Mouse (Mus musculus) liver, adult 2 months (tissue): ENCODE results near the gene Cerk. TPM values are rescaled to one million over a fixed set of nuclear protein-coding genes. Genes with fewer than 3 reads are reported as not detected.

Experiments used
- DNase-seq: peaks from one replicate; pipeline ENCODE4 v3.0.0-alpha.2; 2011; ENCODE audit warnings: low read depth, low spot score; ENCODE audit errors: extremely low read depth
- H3K27ac ChIP-seq: fragments of 200-500 bp; replicated peaks from 2 replicates; pipeline ENCODE4 v1.5.1; 2012; ENCODE audit warnings: low read depth, mild to moderate bottlenecking, control low read depth, inconsistent platforms, low read length; ENCODE audit not compliant: insufficient read depth
- H3K27me3 ChIP-seq: fragments of 200-500 bp; 2 replicates; pipeline ENCODE4 v1.6.1; 2012; ENCODE audit warnings: mild to moderate bottlenecking, moderate library complexity, low read length, inconsistent platforms; ENCODE audit not compliant: control insufficient read depth, insufficient read depth
- H3K36me3 ChIP-seq: fragments of 200-500 bp; 2 replicates; pipeline ENCODE4 v1.6.1; 2012; ENCODE audit warnings: low read length, inconsistent platforms; ENCODE audit not compliant: control insufficient read depth, insufficient read depth
- H3K4me1 ChIP-seq: fragments of 200-500 bp; 2 replicates; pipeline ENCODE4 v1.6.1; 2011; ENCODE audit warnings: low read length; ENCODE audit not compliant: control insufficient read depth, insufficient read depth
- H3K4me3 ChIP-seq: fragments of 200-500 bp; 2 replicates; pipeline ENCODE4 v1.5.1; 2011; ENCODE audit warnings: low read depth, mild to moderate bottlenecking, control low read depth, low read length, moderate library complexity; ENCODE audit not compliant: insufficient read depth
- H3K79me2 ChIP-seq: fragments of 200-500 bp; 2 replicates; pipeline ENCODE4 v1.6.1; 2012; ENCODE audit warnings: inconsistent platforms, mild to moderate bottlenecking, low read length, moderate library complexity; ENCODE audit not compliant: control insufficient read depth, insufficient read depth
- H3K9ac ChIP-seq: fragments of 200-500 bp; 2 replicates; pipeline ENCODE4 v1.6.1; 2012; ENCODE audit warnings: low read depth, mild to moderate bottlenecking, control low read depth, inconsistent platforms, low read length
- CTCF ChIP-seq: fragments of 200-500 bp; IDR thresholded peaks from 2 replicates; pipeline ENCODE4 v1.5.1; 2011; ENCODE audit warnings: low read depth, low read length, control low read depth
- POLR2A ChIP-seq: fragments of 200-500 bp; IDR thresholded peaks from 2 replicates; pipeline ENCODE4 v1.6.1; 2011; ENCODE audit warnings: low read length, control low read depth; ENCODE audit not compliant: insufficient read depth; ENCODE audit errors: extremely low read depth
- WGBS: fragments of 180-500 bp; shearing (Covaris S2); methylation state at CpG from one replicate; pipeline ENCODE4 v1.1.7; 2018; 5-methylcytosine and 5-hydroxymethylcytosine counted together
- polyA plus RNA-seq: library from polyadenylated mRNA; depleted of rRNA; stranded (reverse); fragments of >200 nt; gene quantifications from 2 replicates; pipeline ENCODE4 v1.2.3, GENCODE M21; 2012
- total RNA-seq: library from RNA; depleted of rRNA; stranded (reverse); fragments of >200 nt; gene quantifications from 2 replicates; pipeline ENCODE4 v1.2.3, GENCODE M21; 2014

Gene Cerk
- total and polyA plus RNA-seq, 2 experiments = 2.7 to 3.0 TPM

GRCm38 (mm10) chr15:86117115-86118100 is 68.5 kb downstream of the Cerk start:
- Histone ChIP-seq H3K27ac (no peak overlapping the region), H3K9ac (no peak overlapping the region), H3K4me3 (no peak overlapping the region), H3K36me3 (no peaks in the 10 kb centered on the region), H3K27me3 (no peaks in the 10 kb centered on the region), H3K4me1 (peaks cover 4% of the 10 kb centered on the region; the same call in 1 of the 2 replicates), H3K79me2 (no peaks in the 10 kb centered on the region)
- peak; percentile 85 for DNase-seq
- no peak for TF ChIP-seq POLR2A
- TF ChIP-seq CTCF = no peak
- WGBS = 56% methylated on average over 15 of the region's 15 CpGs

- no peaks in the 10 kb centered on the region for H3K79me2 ChIP-seq
- 44% methylated on average over 5 of the region's 5 CpGs for WGBS
Observed at GRCm38 (mm10) chr15:86116421-86116820, 69.5 kb downstream of the Cerk start.

GRCm38 (mm10) chr15:86113342-86113710 is 72.6 kb downstream of the Cerk start:
- no peak overlapping the region for H3K27ac ChIP-seq
- 67% methylated on average over 9 of the region's 9 CpGs for WGBS
- no peak for DNase-seq
- H3K4me1 ChIP-seq = peaks cover 4% of the 10 kb centered on the region; the same call in 1 of the 2 replicates
- no peak overlapping the region for H3K4me3 ChIP-seq
- TF ChIP-seq CTCF (no peak), POLR2A (no peak)
- no peaks in the 10 kb centered on the region for H3K36me3 ChIP-seq
- no peak overlapping the region for H3K9ac ChIP-seq
- H3K27me3 ChIP-seq = no peaks in the 10 kb centered on the region
- H3K79me2 ChIP-seq = no peaks in the 10 kb centered on the region

More at GRCm38 (mm10) chr15:86116421-86116820, 69.5 kb downstream of the Cerk start:
- no peak overlapping the region for H3K4me3 ChIP-seq
- peaks cover 4% of the 10 kb centered on the region; the same call in 1 of the 2 replicates for H3K4me1 ChIP-seq
- no peaks in the 10 kb centered on the region for H3K36me3 ChIP-seq
- no peak for TF ChIP-seq POLR2A
- no peak for TF ChIP-seq CTCF
- no peaks in the 10 kb centered on the region for H3K27me3 ChIP-seq
- H3K9ac ChIP-seq = no peak overlapping the region
- no peak overlapping the region for H3K27ac ChIP-seq
- DNase-seq = peak; percentile 82

- TF ChIP-seq CTCF = no peak
- no peak for TF ChIP-seq POLR2A
- Histone ChIP-seq H3K4me1 (peaks cover 4% of the 10 kb centered on the region; the same call in 1 of the 2 replicates), H3K27ac (no peak overlapping the region), H3K36me3 (no peaks in the 10 kb centered on the region), H3K4me3 (no peak overlapping the region), H3K79me2 (peaks cover 4% of the 10 kb centered on the region; the same call in 1 of the 2 replicates), H3K9ac (no peak overlapping the region), H3K27me3 (no peaks in the 10 kb centered on the region)
- 63% methylated on average over 10 of the region's 10 CpGs for WGBS
- no peak for DNase-seq
Observed at GRCm38 (mm10) chr15:86112707-86113341, 73.1 kb downstream of the Cerk start.

- Histone ChIP-seq H3K4me3 (no peak overlapping the region), H3K36me3 (no peaks in the 10 kb centered on the region), H3K9ac (no peak overlapping the region), H3K27ac (no peak overlapping the region), H3K4me1 (no peaks in the 10 kb centered on the region), H3K79me2 (peaks cover 6% of the 10 kb centered on the region; the same call in 1 of the 2 replicates), H3K27me3 (no peaks in the 10 kb centered on the region)
- TF ChIP-seq CTCF (no peak), POLR2A (no peak)
- whole genome bisulfite sequencing = 93% methylated on average over 10 of the region's 10 CpGs
- DNase-seq = no peak
Observed at GRCm38 (mm10) chr15:86110361-86111103, 75.4 kb downstream of the Cerk start.
